Mouse (Mus musculus): Measurements from ENCODE around the gene Cox6a1.
"Not testable (repeated sequence)": the region's sequence is repeated elsewhere in the genome, so short reads cannot be mapped to it uniquely, and the experiment has no call there.

The Cox6a1 gene

DNA sequence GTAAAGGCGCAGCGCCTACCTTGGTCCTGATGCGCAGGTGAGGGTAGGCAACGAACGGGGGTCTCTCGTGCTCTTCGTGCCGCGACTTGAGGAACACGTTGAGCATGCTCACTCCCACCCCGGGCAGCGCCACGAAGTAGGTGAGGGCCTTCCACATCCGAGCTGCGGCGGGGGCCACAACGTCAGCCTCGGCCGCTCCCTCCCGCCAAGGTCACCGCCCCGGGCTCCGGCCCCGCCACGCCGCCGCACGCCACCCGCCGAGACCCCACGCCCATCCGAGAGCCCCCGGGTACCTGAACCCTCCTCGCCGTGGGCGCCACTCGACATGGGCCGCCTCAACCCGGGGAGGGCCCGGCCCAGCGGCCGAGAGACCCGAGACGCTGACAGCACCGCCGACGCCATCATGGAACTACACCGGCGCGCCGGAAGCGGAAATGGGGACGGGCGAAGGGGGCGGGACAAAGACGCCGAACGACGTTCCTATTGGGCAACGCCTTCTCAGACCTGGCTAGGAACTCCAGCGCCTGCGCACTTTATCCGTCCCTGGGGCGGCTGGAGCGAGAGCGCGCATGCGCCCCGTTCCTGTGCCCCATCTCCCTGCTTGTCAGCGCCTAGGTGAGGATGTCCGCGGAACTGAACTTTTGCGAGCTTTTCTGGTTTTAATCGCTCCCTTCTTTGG is at the start of gene Cox6a1:
Gene Cox6a1, minus strand, starts transcription at position 436 of the 679 bp plus-strand sequence.
- peak; percentile 99 for DNase-seq (ENCODE audit: inconsistent ontology term)

DNA sequence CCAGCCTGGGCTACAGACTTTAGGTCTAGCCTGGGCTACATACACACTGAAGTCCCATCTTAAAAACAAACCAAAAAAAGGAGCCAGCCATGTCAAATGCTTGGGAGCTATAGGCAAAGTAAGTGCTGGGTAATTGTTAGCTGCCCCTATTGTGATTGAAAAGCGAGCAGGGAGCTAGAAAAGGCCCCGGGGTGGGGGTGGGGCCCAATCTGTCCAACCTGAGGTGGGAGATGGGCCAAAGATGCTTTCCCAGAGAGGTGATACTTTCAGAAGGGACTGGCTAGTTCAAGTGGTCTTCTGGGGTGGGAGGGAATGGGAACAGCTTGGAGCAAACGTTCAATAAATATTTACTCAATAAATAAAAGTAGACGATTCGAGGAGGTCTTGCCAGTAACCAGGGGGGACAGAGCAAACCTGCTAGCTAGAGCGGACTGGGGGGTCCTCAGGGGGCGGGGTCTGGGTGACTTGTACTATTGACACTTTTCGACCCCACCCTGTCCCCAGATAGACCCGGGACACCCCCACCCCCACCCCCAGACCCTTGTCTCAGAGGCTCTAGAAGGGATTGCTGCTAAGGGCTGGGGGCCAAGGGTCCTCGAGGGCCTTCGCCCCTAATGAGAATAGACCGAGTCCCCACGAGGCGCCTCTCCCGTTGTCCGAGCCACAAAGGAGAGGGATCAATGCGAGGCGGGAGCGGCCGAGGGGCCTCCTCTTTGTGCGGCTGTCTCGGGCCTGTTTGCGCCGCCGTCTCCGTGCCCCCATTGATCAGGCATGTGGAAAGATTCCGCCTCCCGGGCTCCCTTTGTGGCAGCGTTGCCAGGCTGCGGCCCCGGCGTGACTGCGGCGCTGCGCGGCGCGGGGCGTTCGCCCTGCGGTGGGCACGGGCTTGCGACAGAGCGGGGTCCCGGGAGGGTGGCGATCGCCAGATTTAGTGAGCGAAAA is 49.3 kb upstream of the Cox6a1 start:
- DNase-seq (ENCODE audit: inconsistent ontology term) = peak; percentile 94

DNA sequence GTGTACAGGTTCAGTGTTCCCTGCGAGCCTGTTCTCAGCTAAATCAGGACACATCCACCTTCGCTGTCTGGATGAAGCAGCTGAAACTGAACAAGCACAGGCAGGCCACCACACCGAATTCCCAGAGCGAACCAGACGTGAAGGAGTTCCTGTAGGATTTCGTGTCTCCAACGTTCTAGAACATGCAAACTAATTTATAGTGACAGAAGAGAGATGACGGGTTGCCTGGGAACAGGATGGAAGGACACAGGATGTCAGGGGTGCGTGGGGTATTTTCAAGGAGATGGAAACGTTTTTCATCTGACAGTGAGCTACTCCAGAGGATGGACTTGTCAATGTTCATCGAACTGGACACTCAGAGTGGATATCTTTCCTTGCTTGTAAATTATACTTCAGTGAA is 47.9 kb upstream of the Cox6a1 start:
- DNase-seq (ENCODE audit: inconsistent ontology term) = no peak

DNA sequence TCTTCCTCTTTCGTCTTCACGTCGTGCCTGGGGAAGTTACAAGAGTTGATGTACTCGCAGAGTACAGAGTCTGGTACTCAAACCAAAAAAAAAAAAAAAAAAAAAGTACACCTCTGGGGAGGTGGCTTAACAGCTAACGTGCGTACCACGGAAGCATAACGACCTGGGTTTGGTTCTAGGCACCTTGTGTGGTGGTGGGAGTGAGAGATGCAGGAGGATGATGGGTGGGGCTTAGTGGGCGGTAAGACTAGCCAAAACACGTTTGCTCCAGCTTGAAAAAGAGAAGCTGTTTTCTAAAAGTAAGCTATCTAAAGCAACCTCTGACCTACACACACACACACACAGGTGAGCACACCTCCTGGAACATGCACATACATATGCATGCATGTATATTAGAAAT is 46.1 kb upstream of the Cox6a1 start:
- DNase-seq (ENCODE audit: inconsistent ontology term) = no peak

DNA sequence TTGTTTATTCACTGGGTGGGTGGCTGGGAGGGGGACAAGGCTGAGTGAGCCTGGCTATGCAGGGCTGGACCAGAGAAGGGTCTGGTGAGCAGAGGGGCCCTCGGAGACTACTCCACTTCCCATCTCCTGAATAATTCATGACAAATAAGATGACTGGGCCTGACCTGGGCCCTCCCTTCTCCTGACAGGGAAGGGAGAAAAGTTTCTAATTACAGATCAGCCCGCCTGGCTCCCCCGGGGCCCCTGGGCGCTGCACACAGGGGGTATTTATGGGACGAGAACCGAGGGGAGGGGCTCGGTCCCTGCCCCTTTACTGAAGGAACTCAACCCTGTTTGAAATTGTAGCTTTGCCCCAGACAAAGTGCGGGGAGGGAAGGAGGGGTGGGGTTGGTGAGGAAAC is 45.4 kb upstream of the Cox6a1 start:
- DNase-seq (ENCODE audit: inconsistent ontology term) = no peak

DNA sequence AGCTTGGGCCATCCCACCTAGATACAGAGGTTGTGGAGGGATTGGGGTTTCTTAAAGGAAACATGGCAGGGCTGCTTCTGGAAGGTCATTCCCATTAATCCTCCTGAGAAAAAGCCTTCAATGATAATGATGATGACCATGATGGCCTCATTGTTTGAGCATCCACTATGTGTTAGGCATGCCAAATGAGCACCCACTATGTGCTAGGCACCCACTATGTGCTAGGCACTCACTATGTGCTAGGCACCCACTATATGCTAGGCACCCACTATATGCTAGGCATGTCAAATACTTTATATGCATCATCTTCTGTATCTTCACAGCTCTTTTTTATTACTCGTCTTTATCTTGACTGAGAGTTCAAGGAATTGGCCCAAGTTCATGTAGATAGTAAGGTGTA is 44.2 kb upstream of the Cox6a1 start:
- no peak for DNase-seq (ENCODE audit: inconsistent ontology term)

DNA sequence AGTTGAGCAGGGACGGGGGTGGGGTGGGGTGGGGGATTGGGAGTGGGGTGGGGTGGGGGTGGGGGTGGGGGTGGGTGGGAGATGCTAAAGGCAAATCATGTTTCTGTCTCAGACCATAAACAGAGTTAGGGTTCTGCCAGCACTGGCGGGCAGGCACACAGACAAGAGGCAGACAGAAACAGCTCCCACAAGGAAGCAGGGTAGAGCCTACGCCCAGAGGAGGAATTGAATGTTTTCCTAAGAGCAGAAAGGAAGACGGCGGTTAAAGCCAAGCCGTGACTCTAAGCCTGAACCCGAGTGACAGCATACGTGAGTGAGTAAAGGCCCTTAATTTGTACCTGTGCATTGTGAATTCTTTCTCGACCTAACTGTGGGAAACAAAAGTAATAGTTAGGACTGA is 43.2 kb upstream of the Cox6a1 start:
- no peak for DNase-seq (ENCODE audit: inconsistent ontology term)

DNA sequence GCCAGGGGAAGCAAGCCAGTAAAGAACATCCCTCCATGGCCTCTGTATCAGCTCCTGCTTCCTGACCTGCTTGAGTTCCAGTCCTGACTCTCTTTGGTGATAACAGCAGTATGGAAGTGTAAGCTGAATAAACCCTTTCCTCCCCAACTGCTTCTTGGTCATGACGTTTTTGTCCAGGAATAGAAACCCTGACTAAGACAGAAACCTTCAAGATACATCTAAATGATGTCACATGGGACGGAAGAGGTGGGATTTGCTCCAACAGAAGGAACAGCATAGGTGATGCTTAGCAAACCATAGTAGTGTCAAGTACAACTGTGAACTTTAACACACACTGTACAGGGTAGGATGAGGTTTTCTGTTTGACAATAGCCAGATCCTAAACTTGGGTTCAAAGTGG is 30.1 kb upstream of the Cox6a1 start:
- not testable (repeated sequence) for DNase-seq (ENCODE audit: inconsistent ontology term)

DNA sequence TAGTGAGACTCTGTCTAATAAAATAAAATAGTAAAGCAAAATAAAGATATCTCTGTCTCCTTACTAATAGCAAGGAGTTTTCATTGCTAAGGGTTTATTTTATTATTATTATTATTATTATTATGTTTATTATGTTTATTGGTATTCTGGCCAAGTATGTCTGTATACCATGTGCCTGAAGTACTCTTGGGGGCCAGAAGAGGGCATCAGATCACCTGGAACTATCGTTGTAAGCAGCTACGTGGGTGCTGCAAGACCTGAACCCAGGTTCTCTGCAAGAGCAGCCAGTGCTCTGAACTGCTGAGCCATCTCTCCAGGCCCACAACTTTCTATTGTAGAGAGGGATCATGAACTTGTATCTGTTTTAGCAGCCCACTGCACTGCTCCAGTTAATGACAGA is 26.7 kb upstream of the Cox6a1 start:
- no peak for DNase-seq (ENCODE audit: inconsistent ontology term)

DNA sequence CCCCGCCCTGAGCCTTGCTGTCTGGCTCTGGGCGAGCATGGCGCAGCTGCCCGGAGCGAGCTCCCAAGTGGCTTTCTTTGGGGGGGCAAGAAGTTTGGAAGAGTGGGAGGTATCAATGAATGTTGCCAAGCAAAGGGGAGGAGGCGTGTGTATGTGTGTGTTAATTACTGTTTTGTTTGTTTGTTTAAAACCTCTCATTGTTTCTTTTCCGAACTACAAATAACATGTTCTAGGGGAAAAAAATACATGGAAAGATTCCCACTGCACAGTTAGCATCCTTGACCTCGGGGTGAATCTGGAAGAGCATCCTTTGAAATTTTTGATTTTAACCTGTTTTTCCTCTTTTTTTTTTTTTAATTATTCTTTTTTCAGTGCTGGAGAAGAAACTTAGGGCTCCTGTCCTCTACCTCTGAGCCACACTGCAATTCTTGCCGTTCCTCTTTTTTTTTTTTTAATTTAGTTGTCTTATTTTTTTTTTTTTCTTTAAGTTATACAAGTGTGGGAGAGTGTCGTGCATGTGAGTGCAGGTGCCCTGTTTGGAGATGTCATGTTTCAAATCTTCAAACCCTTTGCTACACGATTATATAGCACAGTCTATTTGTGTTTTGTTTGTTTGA is 25.5 kb upstream of the Cox6a1 start:
- DNase-seq (ENCODE audit: inconsistent ontology term) = no peak

DNA sequence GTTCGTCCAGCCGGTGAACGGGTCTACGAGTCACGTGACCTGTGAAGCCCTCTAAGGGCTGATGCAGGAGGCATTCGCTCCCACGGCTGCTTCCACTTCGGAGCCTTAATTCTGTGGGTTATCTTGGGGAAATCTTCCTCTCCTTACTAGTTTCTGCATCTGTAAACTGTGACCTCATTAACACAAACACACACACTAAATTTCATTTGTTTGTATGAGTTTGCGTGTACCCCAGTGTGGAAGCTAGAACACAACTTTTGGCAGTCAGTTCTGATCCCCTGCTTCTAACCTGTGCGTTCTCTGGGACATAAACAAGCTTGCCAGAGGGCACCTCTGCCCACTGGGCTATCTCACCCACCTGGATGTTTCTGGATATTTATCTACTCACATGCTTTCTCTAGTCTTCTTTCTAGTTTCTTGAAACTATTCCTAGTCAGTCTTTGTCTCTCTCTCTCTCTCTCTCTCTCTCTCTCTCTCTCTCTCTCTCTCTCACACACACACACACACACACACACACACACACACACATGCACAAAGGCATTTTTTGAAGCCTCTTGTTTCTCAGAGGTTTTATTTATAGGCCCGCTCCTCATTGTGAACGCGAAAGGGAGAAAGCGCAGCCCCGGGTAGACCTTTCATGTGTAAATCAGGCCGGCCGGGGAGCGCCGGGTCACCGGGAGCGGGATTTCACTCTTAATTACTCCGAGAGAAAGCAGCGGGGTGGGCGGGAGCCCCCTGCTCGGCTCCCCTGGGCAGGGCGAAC is 24.8 kb upstream of the Cox6a1 start:
- peak; percentile 67 for DNase-seq (ENCODE audit: inconsistent ontology term)

DNA sequence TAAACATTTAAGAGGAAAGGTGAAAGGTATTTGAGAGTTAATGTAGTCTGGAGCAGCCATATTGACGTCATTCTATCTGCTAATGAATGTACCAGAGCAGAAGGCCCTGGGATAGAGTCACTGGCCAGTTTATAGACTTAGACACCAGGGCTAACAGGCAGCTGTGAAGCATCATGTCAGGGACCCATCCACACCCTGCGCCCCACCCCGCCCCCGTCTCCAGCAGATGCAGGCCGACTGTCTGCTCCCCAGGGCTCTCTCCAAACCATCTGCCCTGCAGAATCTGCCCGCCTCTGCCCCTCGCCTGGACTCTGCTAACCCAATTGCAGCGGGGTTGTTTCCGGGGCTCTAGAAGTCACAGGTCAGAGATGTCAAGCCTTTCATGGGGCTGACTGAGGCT is 23.0 kb upstream of the Cox6a1 start:
- no peak for DNase-seq (ENCODE audit: inconsistent ontology term)

DNA sequence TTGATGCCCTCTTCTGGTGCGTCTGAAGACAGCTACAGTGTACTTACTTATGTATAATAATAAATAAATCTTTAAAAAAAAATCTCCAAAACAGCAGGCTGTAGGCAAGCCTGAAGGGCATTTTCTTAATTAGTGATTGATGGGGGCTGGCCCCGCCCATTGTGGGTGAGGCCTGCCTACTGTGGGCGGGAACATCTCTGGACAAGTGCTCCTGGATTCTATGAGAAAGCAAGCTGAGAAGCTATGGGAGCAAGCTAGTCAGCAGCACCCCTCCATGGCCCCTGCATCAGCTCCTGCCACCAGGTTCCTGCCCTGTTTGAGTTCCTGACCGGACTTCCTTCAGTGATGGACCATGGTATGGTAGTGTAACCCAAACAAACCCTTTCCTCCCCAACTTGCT is 16.0 kb upstream of the Cox6a1 start:
- DNase-seq (ENCODE audit: inconsistent ontology term) = no peak

DNA sequence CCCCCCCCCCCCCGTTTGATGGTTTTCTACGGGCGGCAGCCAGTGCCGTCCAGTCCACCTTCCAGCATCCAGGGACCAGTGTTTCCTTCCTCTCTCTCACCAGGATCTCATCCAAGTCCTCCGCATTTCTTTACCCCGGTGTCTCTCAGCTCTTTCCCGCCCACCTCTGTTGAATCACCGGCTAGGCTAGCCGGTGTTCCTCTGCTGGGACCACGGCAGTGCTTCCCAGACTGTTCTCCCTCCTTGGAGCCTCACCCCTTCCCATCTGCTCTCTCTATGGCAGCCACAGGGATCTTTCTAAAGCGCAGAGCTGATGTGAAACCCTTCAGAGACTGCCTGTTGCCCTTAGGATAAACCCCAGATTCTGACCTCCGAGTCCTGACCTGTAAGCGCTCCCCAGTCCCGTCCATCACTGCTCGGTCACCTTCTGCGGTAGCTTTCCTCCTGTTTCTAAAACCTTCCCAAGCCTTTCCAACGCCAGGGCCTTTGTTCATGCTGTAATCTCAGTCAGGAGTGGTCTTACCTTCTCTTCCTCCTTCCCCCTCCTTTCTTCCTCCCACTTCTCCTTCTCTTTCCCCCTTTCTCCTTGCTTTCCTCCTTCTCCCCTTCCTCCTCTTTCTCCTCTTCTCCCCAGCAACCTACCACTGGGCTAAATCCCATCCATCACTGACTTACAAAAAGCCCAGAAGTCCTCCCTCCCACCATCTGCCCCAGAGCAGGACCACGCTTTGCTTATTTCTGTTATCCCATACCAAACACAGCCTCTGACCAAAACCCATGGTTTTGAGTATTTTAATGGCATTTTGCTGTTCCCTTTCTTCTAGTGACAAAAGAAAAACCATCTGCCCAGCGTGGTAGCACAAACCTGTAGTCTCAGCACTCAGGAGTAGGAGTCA is 14.3 kb upstream of the Cox6a1 start:
- DNase-seq (ENCODE audit: inconsistent ontology term) = no peak

DNA sequence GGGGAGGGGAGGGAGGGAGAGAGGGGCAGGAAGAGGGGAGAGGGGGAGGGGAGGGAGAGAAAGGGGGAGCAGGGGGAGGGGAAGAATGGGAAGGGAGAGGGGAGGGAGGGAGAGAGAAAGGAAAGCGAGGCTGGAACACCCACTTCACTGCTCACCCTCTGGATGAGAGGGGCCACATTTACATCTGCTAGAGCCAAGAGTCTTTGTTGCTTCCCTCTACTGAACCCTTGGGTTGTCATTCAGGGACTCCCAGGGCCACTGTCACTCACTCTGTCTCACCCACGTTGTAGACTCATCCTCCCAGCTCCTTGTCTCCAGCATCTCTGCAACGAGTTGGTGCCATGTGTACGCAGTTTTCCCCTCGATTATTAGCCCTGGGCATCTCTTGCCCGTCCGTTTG is 13.4 kb upstream of the Cox6a1 start:
- DNase-seq (ENCODE audit: inconsistent ontology term) = no peak

DNA sequence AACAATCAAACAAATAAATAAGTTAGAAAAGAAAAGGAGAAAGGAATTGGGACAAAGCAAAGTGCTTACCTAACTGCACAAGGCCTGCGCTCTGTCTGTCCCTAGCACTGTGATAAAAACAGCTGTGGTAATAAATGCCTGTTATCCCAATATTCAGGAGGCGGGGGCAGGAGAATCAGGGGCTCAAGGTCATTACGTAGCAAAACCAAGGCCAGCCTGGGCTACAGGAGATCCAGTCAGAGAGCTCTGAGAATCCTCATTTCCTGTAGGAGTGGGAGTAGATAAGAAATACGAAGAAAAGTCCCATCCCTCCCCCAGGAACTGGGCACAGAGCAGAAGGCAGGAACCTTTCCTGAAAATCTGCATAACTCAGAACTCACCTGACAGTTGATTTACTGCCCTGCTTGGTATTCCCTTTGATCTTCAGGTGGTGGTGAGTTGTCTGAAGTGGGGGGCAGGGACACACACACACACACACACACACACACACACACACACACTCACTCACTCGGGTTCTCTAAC is 11.1 kb upstream of the Cox6a1 start:
- no peak for DNase-seq (ENCODE audit: inconsistent ontology term)

DNA sequence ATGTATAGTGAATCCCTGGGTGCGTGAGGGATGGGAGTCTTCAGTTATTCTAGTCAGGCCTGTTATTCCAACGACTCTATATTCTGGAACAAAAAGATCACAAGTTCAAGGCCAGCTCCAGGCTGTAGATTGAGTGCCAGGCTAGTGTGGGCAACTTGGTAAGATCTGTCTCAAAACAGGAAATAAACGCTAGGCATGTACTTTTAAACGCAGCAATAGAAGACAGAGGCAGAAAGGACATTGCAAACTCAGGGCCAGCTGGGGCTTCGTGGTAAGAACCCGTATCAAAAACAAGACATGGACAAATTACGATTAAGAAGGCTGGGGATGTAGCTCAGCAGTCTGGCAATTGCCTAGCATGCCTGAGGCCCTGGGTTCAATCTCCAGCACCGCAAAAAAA is 10.7 kb upstream of the Cox6a1 start:
- DNase-seq (ENCODE audit: inconsistent ontology term) = no peak

DNA sequence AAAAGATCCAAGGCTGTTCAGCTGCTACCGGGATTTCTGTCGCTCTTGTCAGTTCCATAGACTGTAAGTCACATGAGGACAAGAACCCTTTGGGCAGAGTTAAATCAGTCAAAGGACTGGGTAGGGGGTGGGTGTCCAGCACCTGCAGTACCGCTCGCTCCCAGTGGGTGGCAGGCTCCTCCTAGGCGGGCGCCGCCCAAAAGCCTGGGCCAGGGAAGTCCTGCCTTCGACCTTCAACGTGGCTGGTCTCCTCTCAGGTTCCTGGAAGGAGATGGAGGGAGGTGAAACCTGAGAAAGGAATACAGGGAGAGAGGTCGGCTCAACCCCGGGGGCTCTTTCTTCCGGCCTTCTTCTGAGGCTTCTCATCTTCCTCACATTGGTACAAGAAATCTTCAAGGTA is 10.1 kb upstream of the Cox6a1 start:
- peak; percentile 86 for DNase-seq (ENCODE audit: inconsistent ontology term)

DNA sequence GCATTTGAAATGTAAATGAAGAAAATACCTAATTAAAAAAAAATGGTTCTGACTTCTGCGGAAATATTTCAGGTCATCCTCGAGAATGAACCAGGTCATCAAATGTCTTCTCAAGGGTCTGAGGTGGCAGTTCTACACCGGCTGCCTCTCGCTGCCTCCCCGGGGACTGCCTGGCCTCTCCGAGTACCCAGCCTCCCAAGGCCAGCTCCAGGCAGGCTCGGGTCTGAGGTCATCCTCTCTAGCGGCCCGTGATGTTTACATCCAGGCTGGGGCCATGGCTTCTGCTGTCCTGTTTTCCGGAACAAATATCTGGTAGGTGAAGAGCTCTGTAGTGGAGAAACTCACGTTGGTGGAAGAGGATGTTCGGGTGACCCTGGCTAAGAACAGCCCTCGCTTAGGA is 6.3 kb upstream of the Cox6a1 start:
- DNase-seq (ENCODE audit: inconsistent ontology term) = no peak

DNA sequence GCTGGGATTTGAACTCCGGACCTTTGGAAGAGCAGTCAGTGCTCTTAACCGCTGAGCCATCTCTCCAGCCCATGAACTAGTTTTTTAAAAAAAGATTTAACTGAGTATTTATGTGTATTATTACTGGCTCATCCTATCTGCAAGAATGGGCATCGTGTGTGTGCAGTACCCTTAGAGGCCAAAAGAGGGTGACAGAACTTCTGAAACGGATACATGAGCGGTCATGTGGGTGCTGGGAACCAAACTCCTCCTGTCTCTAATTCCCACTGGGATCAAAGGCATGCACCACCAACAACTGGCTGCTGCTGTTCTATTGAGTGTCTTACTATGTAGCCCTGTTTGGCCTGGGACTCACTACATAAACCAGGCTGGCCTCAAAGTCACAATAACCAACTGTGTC is 2.6 kb upstream of the Cox6a1 start:
- DNase-seq (ENCODE audit: inconsistent ontology term) = no peak

DNA sequence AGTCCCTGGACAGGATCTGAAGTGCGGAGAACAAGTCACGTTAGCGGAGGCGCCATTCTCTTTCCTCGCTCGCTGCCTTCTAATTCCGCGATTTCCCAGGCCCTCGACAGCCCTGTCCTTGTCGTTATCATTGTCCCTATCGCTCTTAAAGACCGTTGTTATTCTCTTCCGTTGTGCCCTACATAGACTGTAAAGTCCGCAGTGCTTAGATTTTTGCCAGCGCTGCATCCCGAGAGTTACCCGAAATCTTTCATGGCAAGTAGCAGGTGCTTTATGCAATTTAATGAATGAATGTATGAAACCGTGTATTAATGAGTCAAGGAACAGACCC is 409 bp upstream of the Cox6a1 start:
- DNase-seq (ENCODE audit: inconsistent ontology term) = no peak
